Mouse (Mus musculus) thymus, adult 2 months (tissue): ENCODE results near the gene Rnase11.

Source experiments
- CTCF ChIP-seq: fragments of 200-500 bp; IDR thresholded peaks from 2 replicates; pipeline ENCODE4 v1.5.1; 2012; ENCODE audit warnings: mild to moderate bottlenecking, control low read depth, low read length, moderate library complexity, borderline replicate concordance; ENCODE audit not compliant: control insufficient read depth, poor library complexity, insufficient read depth; ENCODE audit errors: extremely low read depth
- POLR2A ChIP-seq: fragments of 200-500 bp; IDR thresholded peaks from 2 replicates; pipeline ENCODE4 v1.6.1; 2012; ENCODE audit warnings: mild to moderate bottlenecking, low read length, control low read depth, moderate library complexity; ENCODE audit not compliant: control insufficient read depth, poor library complexity, insufficient read depth; ENCODE audit errors: extremely low read depth

- TF ChIP-seq POLR2A = no peak
- no peak for TF ChIP-seq CTCF
Measured at GRCm38 (mm10) chr14:51082599-51083581, 32.9 kb upstream of the Rnase11 start.
